Mouse (Mus musculus) lung, embryonic 16.5 days (tissue): ENCODE data around the gene Tmem239. TPM values are rescaled to one million over a fixed set of nuclear protein-coding genes. Genes with fewer than 3 reads are reported as not detected.

Experiments
- ATAC-seq: fragments of 200-750 bp; cut with Nextera tagmentation; 2 replicates; pipeline ENCODE4 v1.8.0; 2017; ENCODE audit warnings: low read depth, mild to moderate bottlenecking, moderate library complexity
- H3K27ac ChIP-seq: fragments of 300-500 bp; sonication (generic); 2 replicates; pipeline ENCODE4 v1.5.1; 2014; ENCODE audit warnings: mild to moderate bottlenecking, control low read depth, low read length
- H3K27me3 ChIP-seq: fragments of 300-500 bp; sonication (generic); 2 replicates; pipeline ENCODE4 v1.6.1; 2014; ENCODE audit warnings: low read depth, low read length, mixed read lengths; ENCODE audit not compliant: control insufficient read depth, insufficient read depth
- H3K36me3 ChIP-seq: fragments of 300-500 bp; sonication (generic); 2 replicates; pipeline ENCODE4 v1.6.1; 2014; ENCODE audit warnings: low read length; ENCODE audit not compliant: control insufficient read depth, insufficient read depth
- H3K4me1 ChIP-seq: fragments of 300-500 bp; sonication (generic); replicated peaks from 2 replicates; pipeline ENCODE4 v1.6.1; 2014; ENCODE audit warnings: low read length, mixed read lengths; ENCODE audit not compliant: control insufficient read depth, insufficient read depth
- H3K4me2 ChIP-seq: fragments of 300-500 bp; sonication (generic); 2 replicates; pipeline ENCODE4 v1.6.1; 2014; ENCODE audit warnings: low read depth, low read length, control low read depth
- H3K4me3 ChIP-seq: fragments of 300-500 bp; sonication (generic); 2 replicates; pipeline ENCODE4 v1.5.1; 2014; ENCODE audit warnings: mild to moderate bottlenecking, low read length, control low read depth
- H3K9ac ChIP-seq: fragments of 300-500 bp; sonication (generic); 2 replicates; pipeline ENCODE4 v1.6.1; 2014; ENCODE audit warnings: low read length, control low read depth
- H3K9me3 ChIP-seq: fragments of 300-500 bp; sonication (generic); 2 replicates; pipeline ENCODE4 v1.6.1; 2016; ENCODE audit warnings: low read length; ENCODE audit not compliant: control insufficient read depth
- WGBS: fragments of 180-500 bp; shearing (Covaris S2); extraction: QIAGEN DNeasy Blood & Tissue Kit; methylation state at CpG from one replicate; pipeline ENCODE4 v1.1.7; 2014; 5-methylcytosine and 5-hydroxymethylcytosine counted together
- polyA plus RNA-seq: library from polyadenylated mRNA; unstranded; fragments of >200 nt; fragmentation: Nextera tagmentation; extraction: Ambion mirVana; gene quantifications from 2 replicates; pipeline ENCODE4 v1.2.1, GENCODE M21; 2015

Tmem239 gene
- polyA plus RNA-seq, 1 experiment from 2014 or later, result not detected

DNA sequence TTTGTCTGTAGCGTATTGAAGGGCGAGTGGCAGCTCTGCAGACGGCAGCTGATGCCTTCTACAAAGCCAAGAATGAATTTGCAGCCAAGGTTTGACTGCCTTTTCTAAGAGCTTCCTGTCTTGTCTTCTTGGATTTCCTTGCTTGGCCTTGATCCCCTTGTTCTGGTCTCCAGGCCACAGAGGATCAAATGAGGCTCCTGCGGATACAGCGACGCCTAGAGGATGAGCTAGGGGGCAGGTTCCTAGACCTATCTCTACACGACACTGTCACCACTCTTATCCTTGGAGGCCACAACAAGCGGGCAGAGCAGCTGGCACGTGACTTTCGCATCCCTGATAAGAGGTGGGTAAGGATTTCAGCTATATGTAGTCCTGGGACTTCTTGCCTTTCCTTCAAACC is 35.9 kb downstream of the Tmem239 start:
- no peaks in the 10 kb centered on the region for H3K9me3 ChIP-seq
- H3K27me3 ChIP-seq, result no peaks in the 10 kb centered on the region
- H3K36me3 ChIP-seq, result peaks cover 42% of the 10 kb centered on the region
- no peak overlapping the region for H3K9ac ChIP-seq
- 85% methylated on average over 10 of the region's 10 CpGs for WGBS
- H3K4me1 ChIP-seq, result no peaks in the 10 kb centered on the region
- H3K4me3 ChIP-seq, result no peak overlapping the region
- H3K27ac ChIP-seq, result no peak overlapping the region
- no peak for ATAC-seq
- H3K4me2 ChIP-seq, result no peak overlapping the region

DNA sequence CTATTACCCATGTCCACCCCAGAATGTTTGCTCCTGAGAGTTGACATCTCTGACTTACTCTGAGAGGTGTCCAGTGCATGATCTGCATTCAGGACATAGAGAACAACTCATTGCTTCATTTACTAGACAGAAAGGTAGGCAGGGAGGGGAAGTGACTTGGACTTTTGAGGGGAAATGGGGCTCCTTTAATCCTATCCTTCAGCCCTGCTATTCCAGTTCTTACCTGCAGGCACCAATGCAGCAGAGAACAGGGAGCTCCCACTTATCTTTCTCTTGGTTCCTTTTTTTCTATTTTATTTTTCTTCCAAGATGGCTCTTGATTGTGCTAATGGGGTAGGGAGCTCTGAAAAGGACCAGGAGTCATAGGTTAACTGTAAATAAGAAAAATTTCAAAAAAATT is 42.2 kb downstream of the Tmem239 start:
- H3K27me3 ChIP-seq, result peaks cover 6% of the 10 kb centered on the region; the same call in 1 of the 2 replicates
- peaks cover 4% of the 10 kb centered on the region; the same call in 1 of the 2 replicates for H3K36me3 ChIP-seq
- H3K4me1 ChIP-seq, result peaks cover 11% of the 10 kb centered on the region; the same call in 1 of the 2 replicates
- no peak overlapping the region for H3K4me2 ChIP-seq
- no peak for ATAC-seq
- H3K9ac ChIP-seq, result no peak overlapping the region
- H3K27ac ChIP-seq, result no peak overlapping the region
- no peaks in the 10 kb centered on the region for H3K9me3 ChIP-seq
- no peak overlapping the region for H3K4me3 ChIP-seq

DNA sequence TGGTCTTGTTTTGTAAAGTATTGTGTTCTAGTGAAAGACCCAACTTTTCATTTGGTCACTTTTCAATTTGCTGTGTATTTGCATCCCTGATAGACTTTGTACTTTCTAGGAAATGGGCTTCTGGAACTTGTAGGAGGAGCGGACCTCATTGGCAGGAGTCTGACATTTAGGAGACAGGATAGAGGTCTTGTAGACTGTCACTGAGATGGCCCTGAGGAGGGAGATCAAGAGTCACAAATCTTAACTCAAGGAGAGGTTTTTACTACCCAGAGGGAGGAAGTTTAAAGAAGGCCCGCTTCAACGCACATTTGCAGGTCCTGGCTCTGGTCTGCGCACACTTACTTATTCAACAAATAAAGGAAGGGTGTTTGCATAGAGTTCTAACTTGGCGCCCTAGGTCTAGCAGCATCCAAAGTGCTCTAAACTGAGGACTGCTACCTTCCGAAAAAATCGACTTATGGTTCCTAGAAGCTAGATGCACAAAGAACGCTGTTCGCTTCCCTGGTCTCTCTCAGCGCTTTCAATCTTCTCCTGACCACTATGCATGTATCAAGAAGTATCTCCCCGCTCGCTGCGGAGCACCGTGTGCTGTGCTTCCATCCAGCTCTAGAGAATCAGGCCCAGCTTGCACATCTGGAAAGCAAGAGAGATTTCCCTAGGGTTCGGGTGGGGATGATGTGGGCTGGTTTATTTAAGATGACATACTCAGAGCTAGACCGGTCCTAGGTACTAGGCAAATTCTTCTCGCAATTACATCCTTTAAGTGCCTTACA is 42.9 kb downstream of the Tmem239 start:
- Histone ChIP-seq H3K36me3 (no peaks in the 10 kb centered on the region), H3K9me3 (no peaks in the 10 kb centered on the region), H3K4me2 (peak overlapping the region; percentile 70), H3K27ac (no peak overlapping the region), H3K27me3 (peaks cover 6% of the 10 kb centered on the region), H3K9ac (peak overlapping the region; percentile 85), H3K4me3 (peak overlapping the region; percentile 84), H3K4me1 (peaks cover 13% of the 10 kb centered on the region; the same call in 1 of the 2 replicates)
- 8% methylated on average over 17 of the region's 17 CpGs for WGBS
- no peak for ATAC-seq

DNA sequence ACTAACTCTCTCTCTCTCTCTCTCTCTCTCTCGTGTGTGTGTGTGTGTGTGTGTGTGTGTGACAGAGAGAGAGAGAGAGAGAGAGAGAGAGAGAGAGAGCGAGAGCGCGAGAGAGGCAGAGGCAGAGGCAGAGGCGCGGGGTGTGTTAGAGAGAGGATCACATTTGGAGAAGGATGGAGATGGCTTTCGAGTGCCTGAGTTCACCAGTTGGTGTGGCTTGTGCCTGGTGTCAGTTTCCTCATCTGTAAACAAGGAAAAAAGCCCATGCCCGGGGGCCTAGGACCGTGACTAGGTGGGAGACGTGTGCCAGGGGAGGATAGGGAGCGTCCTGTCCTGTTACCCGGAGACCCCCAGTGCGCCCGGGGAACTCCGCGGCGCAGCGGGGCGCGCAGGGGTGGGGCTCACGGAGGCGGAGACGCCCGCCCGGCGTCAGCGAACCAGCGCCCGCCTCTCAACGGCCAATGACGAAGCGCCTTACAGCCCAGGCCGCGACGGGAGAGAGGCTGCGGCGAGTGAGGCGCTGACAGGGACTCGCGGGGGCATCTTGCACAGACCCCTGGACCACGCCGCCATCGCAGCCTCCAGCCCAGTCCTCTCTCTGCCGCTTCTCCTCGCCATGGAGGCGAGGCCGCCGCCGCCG is 43.6 kb downstream of the Tmem239 start, which contains the start of gene Ptpra:
Gene Ptpra, plus strand, starts transcription at position 485 of the 640 bp plus-strand sequence.
- peak within 1 kb of the TSS; percentile 70 for H3K4me2 ChIP-seq
- peak within 1 kb of the TSS; percentile 85 for H3K9ac ChIP-seq
- ATAC-seq, result peak; percentile 98
- H3K27ac ChIP-seq, result peak within 1 kb of the TSS; percentile 73
- peaks cover 6% of the 10 kb centered on the region for H3K27me3 ChIP-seq
- H3K4me1 ChIP-seq, result peaks cover 13% of the 10 kb centered on the region; the same call in 1 of the 2 replicates
- H3K9me3 ChIP-seq, result no peaks in the 10 kb centered on the region
- H3K36me3 ChIP-seq, result no peaks in the 10 kb centered on the region
- WGBS, result 0% methylated on average over 39 of the region's 50 CpGs
- peak within 1 kb of the TSS; percentile 84 for H3K4me3 ChIP-seq

DNA sequence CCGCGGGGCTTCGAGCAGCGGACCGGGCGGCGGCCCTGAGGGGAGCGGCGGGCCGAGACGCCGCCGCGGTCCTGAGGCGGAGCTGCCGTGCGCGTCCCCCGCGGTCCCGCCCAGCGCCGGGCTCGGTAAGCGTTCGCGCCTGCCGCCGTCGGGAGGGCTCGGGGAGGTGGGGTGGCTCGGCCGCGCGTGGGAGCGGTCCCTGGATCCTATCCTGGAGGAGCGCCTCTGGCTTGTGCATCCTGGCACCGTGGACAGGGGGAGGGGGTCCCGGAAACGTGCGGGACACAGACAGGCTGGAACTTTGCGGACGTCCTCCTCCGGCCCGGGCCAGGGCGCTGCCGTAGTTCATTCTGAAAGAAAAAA is 44.1 kb downstream of the Tmem239 start:
- H3K9ac ChIP-seq, result peak overlapping the region; percentile 85
- under 1% methylated on average over 35 of the region's 47 CpGs for WGBS
- peaks cover 13% of the 10 kb centered on the region; the same call in 1 of the 2 replicates for H3K4me1 ChIP-seq
- ATAC-seq, result peak; percentile 90
- H3K27me3 ChIP-seq, result peaks cover 6% of the 10 kb centered on the region
- no peaks in the 10 kb centered on the region for H3K9me3 ChIP-seq
- no peaks in the 10 kb centered on the region for H3K36me3 ChIP-seq
- peak overlapping the region; percentile 73 for H3K27ac ChIP-seq
- peak overlapping the region; percentile 70 for H3K4me2 ChIP-seq
- peak overlapping the region; percentile 84 for H3K4me3 ChIP-seq

DNA sequence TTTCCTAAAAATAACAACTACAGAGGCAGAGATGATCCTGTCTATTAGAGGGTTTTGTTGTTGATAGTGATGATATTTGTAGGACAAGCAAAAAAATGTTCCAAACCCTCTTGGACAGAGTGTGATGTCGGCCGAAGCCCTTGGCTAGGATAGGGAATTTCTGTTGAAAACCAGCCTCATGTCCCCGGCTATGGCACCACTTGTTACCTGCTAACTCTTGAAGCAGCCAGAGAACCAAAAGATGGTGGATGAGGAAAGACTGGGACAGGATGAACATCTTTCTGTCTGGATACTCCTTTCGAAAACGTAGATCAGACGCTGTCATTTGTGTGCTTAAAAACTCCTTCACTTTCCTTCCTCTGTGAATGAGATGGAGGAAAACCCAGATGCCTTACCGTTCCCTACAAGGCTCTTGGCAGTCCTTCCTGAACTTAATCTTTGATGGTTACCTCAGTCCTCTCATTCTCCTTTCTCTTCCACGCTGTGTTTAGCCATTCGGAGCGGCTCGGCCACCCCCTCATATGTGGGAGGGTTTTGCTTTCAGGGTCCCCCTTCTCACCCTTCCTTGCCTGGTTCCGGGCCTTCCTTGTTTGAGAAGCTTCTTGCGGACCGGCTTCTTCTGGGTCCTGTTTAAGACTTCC is 44.9 kb downstream of the Tmem239 start:
- Histone ChIP-seq H3K9me3 (no peaks in the 10 kb centered on the region), H3K4me1 (peaks cover 15% of the 10 kb centered on the region; the same call in 1 of the 2 replicates), H3K27me3 (peaks cover 6% of the 10 kb centered on the region), H3K4me3 (peak overlapping the region; percentile 84), H3K9ac (peak overlapping the region; percentile 85), H3K4me2 (peak overlapping the region; percentile 70), H3K27ac (no peak overlapping the region), H3K36me3 (no peaks in the 10 kb centered on the region)
- no peak for ATAC-seq
- WGBS, result 62% methylated on average over 14 of the region's 14 CpGs

DNA sequence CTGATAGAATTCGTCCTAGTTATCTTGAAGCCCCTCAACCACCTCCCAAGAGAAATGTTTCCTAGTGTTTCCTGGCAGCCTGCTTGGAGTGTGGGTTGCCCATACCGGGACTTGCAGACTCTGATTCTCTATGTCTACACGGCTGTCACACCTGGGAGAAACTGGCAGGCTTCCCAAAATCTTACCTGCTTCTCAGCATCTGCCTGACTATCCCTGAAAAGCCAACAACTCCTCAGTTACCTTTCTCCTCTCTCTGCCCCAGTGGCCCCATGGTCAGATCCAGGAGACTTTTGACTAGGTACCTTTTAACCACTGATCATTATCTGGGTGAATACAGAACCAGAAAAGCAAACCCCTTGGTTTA is 45.4 kb downstream of the Tmem239 start:
- Histone ChIP-seq H3K9me3 (no peaks in the 10 kb centered on the region), H3K9ac (no peak overlapping the region), H3K27me3 (peaks cover 6% of the 10 kb centered on the region), H3K27ac (no peak overlapping the region), H3K4me1 (peaks cover 15% of the 10 kb centered on the region; the same call in 1 of the 2 replicates), H3K4me2 (peak overlapping the region; percentile 70; the same call in 1 of the 2 replicates), H3K36me3 (no peaks in the 10 kb centered on the region), H3K4me3 (no peak overlapping the region)
- 62% methylated on average over 3 of the region's 3 CpGs for WGBS
- no peak for ATAC-seq

DNA sequence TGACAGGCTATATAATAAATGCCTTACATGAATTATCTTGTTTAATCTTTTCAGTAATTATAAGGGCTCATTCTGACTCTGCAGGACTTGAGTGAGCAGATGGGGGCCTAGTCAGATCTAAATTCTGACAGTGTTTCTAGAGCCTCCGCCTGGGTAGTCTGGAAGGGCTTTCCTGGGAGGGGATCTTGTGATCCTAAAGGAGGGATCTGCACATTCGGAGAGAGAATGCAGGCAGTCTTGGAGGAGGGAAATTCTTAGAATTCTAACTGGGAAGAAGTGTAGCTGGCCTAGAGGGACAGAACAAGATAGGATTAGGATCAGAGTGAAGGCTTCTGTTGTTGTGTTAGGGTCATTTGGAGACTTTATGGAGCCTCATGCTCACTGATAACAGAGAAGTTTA is 46.0 kb downstream of the Tmem239 start:
- Histone ChIP-seq H3K4me3 (no peak overlapping the region), H3K4me2 (no peak overlapping the region), H3K4me1 (peaks cover 15% of the 10 kb centered on the region; the same call in 1 of the 2 replicates), H3K27me3 (peaks cover 6% of the 10 kb centered on the region), H3K9ac (no peak overlapping the region), H3K36me3 (no peaks in the 10 kb centered on the region), H3K27ac (no peak overlapping the region), H3K9me3 (no peaks in the 10 kb centered on the region)
- WGBS, result 69% methylated on average over 2 of the region's 2 CpGs
- no peak for ATAC-seq

DNA sequence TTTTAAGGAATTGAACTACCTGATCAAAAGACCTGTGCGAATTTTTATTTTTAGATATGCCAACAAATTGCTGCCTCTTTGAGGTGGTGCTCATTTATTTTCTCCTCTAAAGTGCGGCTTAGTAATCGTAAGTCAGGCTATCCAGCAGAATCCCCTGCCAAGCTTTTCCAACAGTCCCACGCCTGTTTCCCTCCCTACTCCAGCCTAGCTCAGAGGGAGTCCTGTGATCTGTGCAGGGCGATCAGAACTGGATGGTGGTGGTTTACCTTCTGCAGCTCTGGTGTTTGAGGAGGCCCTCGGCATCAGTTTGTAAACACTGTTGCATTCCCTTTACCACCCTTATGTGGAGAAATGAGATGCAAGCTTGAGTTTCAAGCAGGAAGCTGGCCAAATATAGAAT is 47.1 kb downstream of the Tmem239 start:
- Histone ChIP-seq H3K36me3 (no peaks in the 10 kb centered on the region), H3K4me1 (peaks cover 15% of the 10 kb centered on the region; the same call in 1 of the 2 replicates), H3K9ac (no peak overlapping the region), H3K9me3 (no peaks in the 10 kb centered on the region), H3K27ac (no peak overlapping the region), H3K4me2 (no peak overlapping the region), H3K27me3 (peaks cover 1% of the 10 kb centered on the region), H3K4me3 (no peak overlapping the region)
- ATAC-seq, result no peak
- WGBS, result 58% methylated on average over 6 of the region's 6 CpGs
